Mouse (Mus musculus): ENCODE data around the gene Ascc3.

- no peak for TF ChIP-seq CTCF (IDR thresholded peaks at IDR 0.05; ENCODE audit: insufficient read depth, low read depth, low read length)
- TF ChIP-seq POLR2A (IDR thresholded peaks at IDR 0.05; ENCODE audit: insufficient read depth, low read depth, low read length): no peak
These were observed 97.9 kb downstream of the Ascc3 start for GRCm38 (mm10) chr10:50690324-50690723.
